Mouse (Mus musculus): ENCODE measurements around the gene Gnb3.
"Not testable (repeated sequence)": the region's sequence is repeated elsewhere in the genome, so short reads cannot be mapped to it uniquely, and the experiment has no call there.

Gnb3 gene

DNA sequence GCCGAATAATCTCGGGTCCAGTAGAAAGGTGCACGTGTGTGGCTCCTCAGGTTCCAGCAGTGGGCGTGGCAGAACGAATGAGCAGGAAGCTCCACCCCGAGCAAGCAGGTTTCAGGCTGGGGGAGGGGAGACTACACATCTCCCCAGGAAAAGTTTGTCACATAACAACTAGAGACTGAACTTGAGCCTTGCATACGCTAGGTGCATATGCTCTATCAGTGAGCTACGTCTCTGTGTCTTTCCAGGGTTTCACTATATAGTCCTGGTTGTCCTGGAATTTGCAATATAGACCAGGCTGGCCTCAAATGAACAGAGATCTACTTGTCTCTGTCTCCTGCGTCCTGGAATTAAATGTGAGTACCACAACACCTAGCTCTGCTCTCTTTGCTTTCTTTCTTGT lies 37.7 kb downstream of the Gnb3 start:
- DNase-seq (ENCODE audit: low spot score), result not testable (repeated sequence)

GRCm38 (mm10) chr6:124796200-124796599 lies 43.9 kb downstream of the Gnb3 start:
- no peak for DNase-seq (ENCODE audit: low spot score)

- no peak for DNase-seq (ENCODE audit: low spot score)
These were observed 44.3 kb downstream of the Gnb3 start for GRCm38 (mm10) chr6:124795781-124796180.

- DNase-seq (ENCODE audit: low spot score), result no peak
These were observed 48.2 kb downstream of the Gnb3 start for GRCm38 (mm10) chr6:124791911-124792310.

- DNase-seq (ENCODE audit: low spot score), result no peak
These were observed 50.0 kb downstream of the Gnb3 start for GRCm38 (mm10) chr6:124790121-124790520.

- no peak for DNase-seq (ENCODE audit: low spot score)
These were observed 50.6 kb downstream of the Gnb3 start for GRCm38 (mm10) chr6:124789519-124789918.

GRCm38 (mm10) chr6:124787722-124788121 lies 52.4 kb downstream of the Gnb3 start:
- no peak for DNase-seq (ENCODE audit: low spot score)

DNA sequence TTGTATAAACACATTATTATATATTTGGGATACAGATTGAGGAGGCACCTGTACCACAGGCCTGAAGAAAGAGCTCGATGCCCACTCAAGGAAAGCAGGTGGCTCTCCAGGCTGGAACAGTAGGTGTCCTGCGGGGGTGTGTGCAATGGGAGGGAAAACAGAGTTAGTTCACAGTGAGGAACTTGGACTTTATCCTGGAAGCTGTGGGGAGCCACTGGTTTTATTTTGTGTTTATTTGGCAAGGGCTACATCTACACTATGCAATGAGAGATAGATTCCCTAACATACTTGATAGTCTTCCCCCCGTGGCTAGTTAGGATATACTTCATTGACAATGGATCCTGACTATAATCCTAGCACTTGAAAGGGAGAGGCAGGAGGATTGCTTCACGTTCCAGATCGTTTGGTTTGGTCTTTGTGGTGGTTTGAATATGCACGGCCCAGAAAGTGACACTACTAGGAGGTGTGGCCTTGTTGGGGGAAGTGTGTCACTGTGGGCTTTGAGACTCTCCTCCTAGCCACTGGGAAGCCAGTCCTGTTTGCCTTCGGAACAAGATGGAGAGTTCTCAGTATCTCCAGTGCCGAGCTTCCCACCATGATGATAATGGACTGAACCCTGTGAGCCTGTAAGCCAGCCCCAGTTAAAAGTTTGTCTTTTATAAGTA lies 53.2 kb downstream of the Gnb3 start:
- DNase-seq (ENCODE audit: low spot score), result no peak

Data from testis, postnatal 10 days (tissue).